Mouse (Mus musculus): Measurements from ENCODE around the gene Rem2.

Gene Rem2

GRCm38 (mm10) chr14:54475941-54476844 is at the start of gene Rem2:
TSS of gene Rem2 (plus strand) at chr14:54476100.
- peak; percentile 69 for DNase-seq (ENCODE audit: low spot score)

DNA sequence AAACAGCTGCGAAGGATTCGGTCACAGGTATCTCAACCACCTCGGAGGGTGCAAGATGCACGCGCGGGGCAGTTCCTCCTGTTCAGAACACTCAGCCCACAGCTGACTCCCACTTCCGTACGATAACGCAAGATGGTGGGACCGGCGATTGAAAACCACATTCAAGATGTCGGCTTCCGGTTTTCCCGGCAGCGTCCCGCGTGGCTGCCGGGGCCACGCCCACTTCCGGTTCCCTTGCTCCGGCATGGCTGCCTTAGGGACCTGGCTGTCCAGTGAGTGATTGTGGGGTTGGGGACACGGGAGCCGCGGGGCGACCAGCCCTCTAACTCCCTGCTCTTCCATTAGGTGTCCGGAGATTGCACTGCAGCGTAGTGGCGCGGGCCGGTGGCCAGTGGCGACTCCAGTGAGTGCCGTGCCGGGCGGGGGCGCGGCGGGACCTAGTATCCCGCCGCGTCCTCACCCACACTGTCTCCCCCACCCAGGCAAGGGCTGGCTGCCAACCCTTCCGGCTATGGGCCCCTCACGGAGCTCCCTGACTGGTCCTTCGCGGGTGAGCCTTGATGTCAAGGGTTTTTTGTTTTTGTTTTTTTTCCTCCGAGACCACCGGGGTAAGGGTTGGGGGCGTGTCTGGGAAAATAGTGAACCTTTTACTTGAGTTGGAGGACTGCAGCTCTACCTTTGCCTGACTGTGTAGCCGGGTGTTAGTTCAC is 49.1 kb upstream of the Rem2 start, which contains the start of gene Mrpl52:
Mrpl52 (plus strand) TSS at position 221 of the 710 bp plus-strand sequence.
- DNase-seq (ENCODE audit: low spot score), result peak; percentile 88

DNA sequence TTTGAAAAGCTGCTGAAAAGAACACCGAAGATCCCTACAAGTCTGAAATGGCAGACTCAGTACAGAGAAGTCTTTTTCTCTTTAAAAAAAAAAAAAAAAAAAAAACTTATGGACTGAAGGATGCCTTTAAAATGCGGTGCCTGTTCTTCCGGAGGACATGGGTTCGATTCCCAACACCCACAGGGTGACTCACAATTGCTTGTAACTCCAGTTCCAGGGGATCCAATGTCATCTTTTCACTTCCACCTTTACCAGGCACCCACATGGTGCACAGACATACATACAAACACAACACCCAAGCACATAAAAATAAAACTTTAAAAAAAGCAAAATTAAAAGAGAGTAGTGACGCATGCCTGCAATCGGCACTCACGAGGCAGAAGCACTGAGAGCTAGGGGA is 48.2 kb upstream of the Rem2 start:
- no peak for DNase-seq (ENCODE audit: low spot score)

DNA sequence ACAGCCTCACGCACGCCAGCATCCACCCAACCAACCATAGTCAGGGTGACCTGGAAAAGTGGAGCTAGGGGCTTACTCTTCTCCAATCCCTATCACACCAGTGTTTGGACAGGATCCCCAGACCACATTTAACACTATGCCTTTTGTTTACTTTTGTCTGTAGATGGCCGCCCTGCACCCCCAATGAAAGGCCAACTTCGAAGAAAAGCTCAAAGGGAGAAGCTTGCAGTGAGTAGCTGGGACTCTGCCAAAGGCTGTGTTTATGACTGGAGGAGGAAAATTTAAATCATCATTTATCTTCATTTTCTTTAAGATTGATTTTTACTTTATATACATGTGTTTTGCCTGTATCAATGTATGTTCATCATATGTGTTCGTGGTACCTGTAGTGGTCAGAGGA is 47.5 kb upstream of the Rem2 start:
- DNase-seq (ENCODE audit: low spot score), result no peak

DNA sequence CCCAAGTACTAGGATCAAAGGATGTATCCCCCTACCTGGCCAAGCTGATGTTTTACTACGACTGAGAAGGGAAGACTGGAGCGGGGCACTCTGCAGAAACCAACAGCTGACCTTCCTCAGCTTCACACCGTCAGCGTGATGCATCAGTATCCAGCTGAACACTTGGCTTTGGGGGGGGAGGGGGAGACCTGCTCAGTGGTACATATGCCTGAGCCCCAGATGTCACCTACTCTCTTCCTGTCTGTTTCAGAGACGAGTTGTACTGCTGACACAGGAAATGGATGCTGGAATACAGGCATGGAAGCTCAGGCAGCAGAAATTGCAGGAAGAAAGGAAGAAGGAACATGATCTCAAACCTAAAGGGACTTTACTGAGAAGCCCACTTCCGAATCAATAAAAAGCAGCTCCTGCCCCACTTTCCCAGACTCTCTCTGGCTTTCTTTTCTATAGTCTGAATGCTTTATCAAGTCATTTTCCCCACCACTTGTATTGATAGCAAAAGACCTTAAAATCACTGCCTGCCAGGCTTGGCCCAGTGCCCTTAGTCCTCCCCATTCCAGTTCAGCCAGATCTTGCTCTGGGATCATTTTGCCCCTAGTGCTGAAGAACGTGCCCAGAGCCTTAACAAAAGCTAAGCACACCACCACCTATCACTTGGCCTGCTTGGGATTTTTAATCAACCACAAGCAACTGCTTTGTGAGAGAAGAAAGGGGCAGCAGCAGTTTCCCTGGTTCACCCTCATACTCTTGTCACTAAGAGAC is 46.4 kb upstream of the Rem2 start:
- no peak for DNase-seq (ENCODE audit: low spot score)

DNA sequence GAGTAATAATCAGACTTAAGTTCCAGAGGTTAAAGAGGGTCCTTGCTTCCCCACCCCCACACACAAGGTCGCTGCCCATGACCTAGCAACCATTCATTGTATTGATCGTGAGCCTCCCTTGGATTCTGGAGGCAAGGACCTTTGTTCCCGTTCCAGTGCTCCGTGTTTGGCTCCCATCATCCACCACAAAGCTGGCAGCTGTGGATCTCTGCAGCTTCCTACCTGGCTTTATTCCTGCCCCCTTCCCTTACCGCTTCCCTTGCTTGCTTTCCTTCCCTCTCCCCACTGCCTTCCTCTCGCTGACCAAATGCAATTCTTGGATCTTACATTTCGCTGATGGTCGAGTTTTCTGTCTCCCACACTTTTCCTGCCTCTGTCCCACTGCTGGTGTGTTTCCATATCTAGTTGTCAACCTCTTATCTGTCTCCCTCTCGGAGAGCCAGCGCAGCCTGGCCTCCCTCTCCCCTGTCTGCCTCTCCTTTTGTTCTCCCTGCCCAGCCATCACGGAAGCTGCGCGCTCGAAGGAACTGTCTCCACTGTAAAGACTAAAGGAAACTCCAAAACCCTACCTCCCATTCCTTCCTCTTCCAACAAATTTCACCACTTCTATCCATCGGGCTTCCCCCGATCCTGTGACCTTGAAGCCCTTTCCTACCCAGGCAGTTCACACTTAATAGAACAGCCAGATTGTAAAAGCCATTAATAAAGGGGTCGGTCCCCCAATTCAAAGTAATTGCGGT is 45.3 kb upstream of the Rem2 start:
- DNase-seq (ENCODE audit: low spot score), result peak; percentile 28

- peak; percentile 85 for DNase-seq (ENCODE audit: low spot score)
Measured at GRCm38 (mm10) chr14:54431334-54432077, 44.4 kb upstream of the Rem2 start, which contains the start of gene Mmp14. TSS of gene Mmp14 (plus strand) at chr14:54431612.

GRCm38 (mm10) chr14:54432078-54432836 is 43.6 kb upstream of the Rem2 start:
- DNase-seq (ENCODE audit: low spot score), result peak; percentile 52

DNA sequence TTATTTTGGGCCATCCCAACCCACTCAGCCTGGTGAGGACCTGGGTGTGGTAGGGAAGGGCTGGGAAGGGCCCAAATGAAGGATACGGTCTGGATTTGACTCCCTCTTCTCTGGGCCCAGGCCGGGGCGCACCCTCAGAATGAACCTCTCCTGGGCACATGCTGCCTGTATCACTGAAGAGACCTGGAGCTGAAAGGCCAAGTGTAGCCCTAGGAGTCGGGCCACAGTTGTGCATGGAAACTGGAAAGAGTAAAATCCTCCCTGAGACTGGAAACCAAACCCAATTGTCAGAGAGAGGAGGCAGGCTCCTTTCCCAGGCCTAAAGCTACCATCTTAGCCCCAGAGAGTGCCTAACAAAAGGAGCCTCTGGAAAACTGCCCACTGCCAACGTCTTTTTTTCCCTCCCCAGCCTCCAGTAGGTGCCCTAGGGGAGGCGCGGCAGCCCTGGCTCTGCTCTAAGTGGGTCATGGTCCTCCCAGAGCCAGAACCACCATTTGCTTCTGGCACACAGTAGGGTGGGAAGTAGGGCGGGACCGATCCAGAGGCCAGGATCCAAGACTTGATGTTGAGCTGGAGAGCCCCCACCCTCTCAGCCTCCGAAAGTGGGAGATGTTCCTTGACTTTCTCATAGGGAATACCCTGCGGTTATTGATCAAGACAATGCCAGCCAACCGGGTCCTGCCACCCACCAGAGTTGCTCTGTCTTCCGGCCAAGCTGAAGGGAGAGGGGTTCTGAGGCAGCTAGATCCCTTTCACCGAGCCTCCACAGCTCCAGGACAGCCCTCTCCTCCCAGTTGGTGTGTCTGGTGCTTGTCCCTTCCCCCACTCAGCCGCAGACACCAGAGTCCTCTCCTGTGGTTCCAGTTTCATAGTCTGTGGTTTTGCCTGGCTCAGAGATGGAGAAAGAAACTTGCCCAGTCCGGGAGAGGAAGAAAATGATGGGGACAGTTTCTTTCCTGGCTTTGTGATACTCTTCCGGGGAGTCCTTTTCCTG is 42.8 kb upstream of the Rem2 start:
- no peak for DNase-seq (ENCODE audit: low spot score)

DNA sequence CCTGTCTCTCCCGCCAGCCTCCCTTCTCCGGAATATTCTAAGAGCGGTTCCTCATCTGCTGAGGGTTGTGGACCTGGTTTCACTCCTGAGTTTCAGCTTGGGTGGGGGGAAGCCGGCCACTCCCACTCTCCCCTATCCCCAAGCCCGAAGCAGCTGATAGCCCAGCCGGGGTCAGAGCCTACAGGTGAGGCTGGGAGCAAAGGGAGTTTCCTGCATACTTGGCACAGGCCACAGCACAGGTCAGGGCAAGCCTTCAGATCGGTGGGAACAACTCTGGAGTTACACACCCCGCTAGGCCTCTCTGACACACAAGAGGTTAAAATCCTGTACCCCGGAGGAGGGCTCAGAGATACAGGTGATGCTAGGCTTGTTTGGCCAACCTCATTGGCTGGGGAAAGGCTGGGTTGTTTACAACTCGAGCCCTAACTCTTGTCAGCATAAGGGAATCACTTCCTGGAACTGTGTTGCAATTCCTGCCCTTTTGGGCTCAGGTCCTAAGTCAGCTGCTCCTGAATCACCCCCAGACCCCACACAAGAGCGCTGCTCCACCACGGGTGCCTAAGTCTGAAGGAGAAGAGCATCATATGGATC is 41.9 kb upstream of the Rem2 start:
- DNase-seq (ENCODE audit: low spot score), result peak; percentile 62

GRCm38 (mm10) chr14:54435194-54435918 is 40.5 kb upstream of the Rem2 start:
- DNase-seq (ENCODE audit: low spot score), result no peak

- DNase-seq (ENCODE audit: low spot score), result no peak
Measured at GRCm38 (mm10) chr14:54439155-54439554, 36.7 kb upstream of the Rem2 start.

GRCm38 (mm10) chr14:54439610-54440009 is 36.3 kb upstream of the Rem2 start:
- DNase-seq (ENCODE audit: low spot score), result no peak

- no peak for DNase-seq (ENCODE audit: low spot score)
Measured at GRCm38 (mm10) chr14:54440538-54440937, 35.4 kb upstream of the Rem2 start.

GRCm38 (mm10) chr14:54441365-54441764 is 34.5 kb upstream of the Rem2 start:
- DNase-seq (ENCODE audit: low spot score), result no peak

GRCm38 (mm10) chr14:54442548-54442947 is 33.4 kb upstream of the Rem2 start:
- no peak for DNase-seq (ENCODE audit: low spot score)

GRCm38 (mm10) chr14:54443196-54443595 is 32.7 kb upstream of the Rem2 start:
- peak; percentile 33 for DNase-seq (ENCODE audit: low spot score)

Measured in yolk sac, embryonic 10.5 days (tissue).